Mouse (Mus musculus) liver, embryonic 16.5 days (tissue): Measurements from ENCODE around the gene Col3a1. TPM values are rescaled to one million over a fixed set of nuclear protein-coding genes. Genes with fewer than 3 reads are reported as not detected.

Source experiments
- ATAC-seq: fragments of 200-750 bp; cut with Nextera tagmentation; 2 replicates; pipeline ENCODE4 v1.8.0; 2017; ENCODE audit warnings: low read depth, mild to moderate bottlenecking, moderate number of reproducible peaks, moderate library complexity
- H3K27ac ChIP-seq: fragments of 300-500 bp; sonication (generic); 2 replicates; pipeline ENCODE4 v1.5.1; 2014; ENCODE audit warnings: mild to moderate bottlenecking, low read length
- H3K27me3 ChIP-seq: fragments of 300-500 bp; sonication (generic); 2 replicates; pipeline ENCODE4 v1.6.1; 2014; ENCODE audit warnings: low read depth, low read length, mixed read lengths; ENCODE audit not compliant: control insufficient read depth, insufficient read depth
- H3K36me3 ChIP-seq: fragments of 300-500 bp; sonication (generic); 2 replicates; pipeline ENCODE4 v1.6.1; 2014; ENCODE audit warnings: mild to moderate bottlenecking; ENCODE audit not compliant: control insufficient read depth, insufficient read depth
- H3K4me1 ChIP-seq: fragments of 300-500 bp; sonication (generic); 2 replicates; pipeline ENCODE4 v1.6.1; 2014; ENCODE audit warnings: low read depth, low read length, mixed read lengths; ENCODE audit not compliant: control insufficient read depth
- H3K4me2 ChIP-seq: fragments of 300-500 bp; sonication (generic); 2 replicates; pipeline ENCODE4 v1.6.1; 2014; ENCODE audit warnings: low read depth, low read length, mixed read lengths
- H3K4me3 ChIP-seq: fragments of 300-500 bp; sonication (generic); 2 replicates; pipeline ENCODE4 v1.5.1; 2014; ENCODE audit warnings: low read depth, mild to moderate bottlenecking, low read length
- H3K9ac ChIP-seq: fragments of 300-500 bp; sonication (generic); 2 replicates; pipeline ENCODE4 v1.6.1; 2014; ENCODE audit warnings: low read depth, low read length
- H3K9me3 ChIP-seq: fragments of 300-500 bp; sonication (generic); replicated peaks from 2 replicates; pipeline ENCODE4 v1.6.1; 2016; ENCODE audit warnings: low read length; ENCODE audit not compliant: control insufficient read depth
- WGBS: fragments of 180-500 bp; shearing (Covaris S2); extraction: QIAGEN DNeasy Blood & Tissue Kit; methylation state at CpG from one replicate; pipeline ENCODE4 v1.1.7; 2014; ENCODE audit not compliant: insufficient replicate concordance; 5-methylcytosine and 5-hydroxymethylcytosine counted together
- polyA plus RNA-seq: library from polyadenylated mRNA; unstranded; fragments of >200 nt; fragmentation: Nextera tagmentation; extraction: Ambion mirVana; gene quantifications from 2 replicates; pipeline ENCODE4 v1.2.1, GENCODE M21; 2015

Col3a1 gene
- polyA plus RNA-seq, 1 experiment from 2014 or later, result 123 TPM

DNA sequence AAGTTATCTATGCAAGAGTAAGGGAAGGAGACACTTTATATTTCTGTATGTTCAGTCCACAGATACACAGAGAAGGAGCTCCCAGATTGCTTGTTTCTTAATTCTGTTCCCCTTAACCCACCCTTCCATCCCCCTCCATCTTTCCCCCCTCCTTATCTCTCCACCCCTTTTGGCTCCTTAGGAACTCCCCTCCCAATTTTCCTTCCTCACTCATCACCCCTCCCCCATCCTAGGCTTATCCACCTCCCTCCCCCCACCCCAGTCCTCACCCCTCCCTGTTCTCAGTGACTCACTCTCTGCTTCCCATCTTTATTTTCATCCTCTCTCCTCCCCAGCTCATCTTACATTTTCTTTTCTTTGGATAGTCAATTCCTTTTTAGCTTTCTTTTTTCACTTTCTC, 1.5 kb downstream of the Col3a1 start:
- Histone ChIP-seq H3K4me3 (no peak overlapping the region), H3K9me3 (no peaks in the 10 kb centered on the region), H3K4me2 (no peak overlapping the region), H3K4me1 (no peaks in the 10 kb centered on the region), H3K9ac (no peak overlapping the region), H3K36me3 (no peaks in the 10 kb centered on the region), H3K27me3 (no peaks in the 10 kb centered on the region), H3K27ac (no peak overlapping the region)
- ATAC-seq, result no peak

DNA sequence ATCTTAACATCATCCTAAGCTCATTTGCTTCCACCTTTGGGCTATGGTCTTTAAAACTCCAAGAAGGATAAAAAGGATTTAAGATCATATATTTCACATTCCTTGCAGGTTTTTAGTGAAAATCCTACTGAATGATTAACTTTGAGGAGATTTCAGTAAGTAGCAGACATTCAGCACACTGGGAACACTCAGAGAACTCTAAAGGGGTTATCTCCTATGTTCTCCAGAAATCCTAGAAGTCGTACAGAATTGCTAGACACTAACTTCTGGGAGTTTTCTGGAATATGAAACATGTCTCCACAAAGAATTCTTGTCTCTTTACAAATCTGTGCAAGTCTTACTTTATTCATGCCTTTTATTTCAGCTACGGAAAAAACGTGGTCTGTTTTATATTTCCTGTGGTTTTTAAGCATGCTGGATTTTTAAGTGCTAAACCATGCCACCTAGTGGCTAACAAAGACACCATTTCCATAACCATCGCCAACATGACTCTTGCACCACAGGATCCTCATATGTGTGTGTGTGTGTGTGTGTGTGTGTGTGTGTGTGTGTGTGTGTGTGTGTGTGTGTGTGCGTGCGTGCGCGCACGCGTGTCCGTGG, 2.5 kb downstream of the Col3a1 start:
- Histone ChIP-seq H3K36me3 (no peaks in the 10 kb centered on the region), H3K27ac (no peak overlapping the region), H3K9ac (no peak overlapping the region), H3K4me1 (no peaks in the 10 kb centered on the region), H3K27me3 (no peaks in the 10 kb centered on the region), H3K4me2 (no peak overlapping the region), H3K9me3 (no peaks in the 10 kb centered on the region), H3K4me3 (no peak overlapping the region)
- WGBS, result 7% methylated on average over 4 of the region's 11 CpGs
- no peak for ATAC-seq

DNA sequence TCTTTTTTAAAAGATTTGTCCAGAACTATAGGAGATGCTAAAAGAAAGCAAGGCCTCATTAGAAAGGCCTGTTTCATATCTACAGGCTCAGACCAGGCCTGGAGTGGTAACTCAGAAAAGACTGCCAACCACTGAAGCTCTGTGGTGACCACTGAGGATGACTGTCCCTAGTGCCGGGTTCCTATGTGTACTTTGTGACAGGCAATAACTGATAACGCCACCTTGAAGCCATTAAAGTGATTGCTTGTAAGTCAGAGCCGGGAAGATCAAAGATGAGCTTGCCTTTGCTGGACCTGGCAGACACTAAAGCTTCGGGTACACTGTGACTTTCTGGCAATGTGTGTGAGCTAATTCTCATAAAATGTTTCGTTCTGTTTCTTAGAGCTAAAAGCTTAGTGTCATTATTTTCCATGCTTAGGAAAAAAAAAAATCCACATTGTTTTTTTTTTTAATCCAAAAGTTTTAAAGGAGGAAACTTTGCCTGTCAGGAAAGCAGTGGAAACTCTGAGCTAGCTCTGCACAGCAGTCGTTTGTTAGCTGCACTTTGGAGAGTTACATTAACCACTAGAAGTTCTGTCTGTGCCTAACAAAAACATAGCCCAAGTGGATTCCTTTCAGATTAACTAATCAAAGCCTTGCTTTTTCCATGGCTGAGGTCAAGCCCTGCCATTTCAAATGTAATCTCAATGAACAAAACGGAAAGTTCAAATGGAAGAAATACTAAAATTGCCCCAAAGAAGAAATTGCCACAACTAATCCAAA, 4.6 kb downstream of the Col3a1 start:
- Histone ChIP-seq H3K27me3 (no peaks in the 10 kb centered on the region), H3K4me2 (no peak overlapping the region), H3K9ac (no peak overlapping the region), H3K36me3 (no peaks in the 10 kb centered on the region), H3K4me3 (no peak overlapping the region), H3K27ac (no peak overlapping the region), H3K9me3 (no peaks in the 10 kb centered on the region), H3K4me1 (no peaks in the 10 kb centered on the region)
- ATAC-seq, result no peak
- 26% methylated on average over 7 of the region's 7 CpGs for WGBS

DNA sequence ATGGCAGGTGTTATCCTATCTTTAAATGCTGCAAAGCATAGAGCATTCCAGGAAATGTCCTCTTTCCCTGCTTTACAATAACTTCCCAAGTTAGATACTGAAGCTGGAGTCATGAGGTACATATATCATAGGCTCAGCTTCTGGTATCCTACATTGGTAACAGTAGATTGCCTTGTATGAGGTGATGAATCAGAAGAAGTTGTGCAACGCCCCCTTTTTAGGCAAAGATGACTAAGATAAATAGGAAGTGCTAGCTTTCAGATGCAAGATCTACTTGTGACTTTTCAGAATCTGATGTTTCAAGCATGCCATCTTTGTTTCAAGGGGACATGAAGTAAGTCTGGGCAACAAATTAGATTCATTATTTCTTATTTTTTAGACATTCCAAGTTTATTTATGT, 6.9 kb downstream of the Col3a1 start:
- Histone ChIP-seq H3K4me3 (no peak overlapping the region), H3K27ac (no peak overlapping the region), H3K27me3 (no peaks in the 10 kb centered on the region), H3K9me3 (no peaks in the 10 kb centered on the region), H3K4me1 (no peaks in the 10 kb centered on the region), H3K4me2 (no peak overlapping the region), H3K9ac (no peak overlapping the region), H3K36me3 (no peaks in the 10 kb centered on the region)
- no peak for ATAC-seq
- WGBS, result 36% methylated on average over 1 of the region's 1 CpGs

DNA sequence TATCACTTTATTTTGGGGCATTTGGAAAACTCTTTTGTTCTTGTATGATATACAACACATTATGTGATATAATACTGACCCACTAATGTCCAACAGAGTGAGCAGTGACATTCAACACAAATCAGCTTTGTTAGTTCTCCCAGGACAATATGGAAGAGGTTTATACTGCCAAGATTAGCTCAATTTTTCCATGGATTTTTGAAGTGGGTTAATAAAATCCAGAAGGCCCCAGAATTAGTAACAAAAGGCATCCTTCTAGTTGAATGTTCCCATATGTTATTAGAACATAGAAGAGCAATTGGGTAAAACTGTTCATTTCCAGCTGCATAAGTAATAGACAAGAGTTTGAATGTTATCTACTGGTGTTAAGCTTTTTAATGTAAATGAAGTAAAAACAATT, 9.5 kb downstream of the Col3a1 start:
- H3K4me1 ChIP-seq, result no peaks in the 10 kb centered on the region
- ATAC-seq, result no peak
- no peaks in the 10 kb centered on the region for H3K9me3 ChIP-seq
- H3K9ac ChIP-seq, result no peak overlapping the region
- no peak overlapping the region for H3K27ac ChIP-seq
- no peak overlapping the region for H3K4me3 ChIP-seq
- H3K36me3 ChIP-seq, result no peaks in the 10 kb centered on the region
- no peaks in the 10 kb centered on the region for H3K27me3 ChIP-seq
- no peak overlapping the region for H3K4me2 ChIP-seq

DNA sequence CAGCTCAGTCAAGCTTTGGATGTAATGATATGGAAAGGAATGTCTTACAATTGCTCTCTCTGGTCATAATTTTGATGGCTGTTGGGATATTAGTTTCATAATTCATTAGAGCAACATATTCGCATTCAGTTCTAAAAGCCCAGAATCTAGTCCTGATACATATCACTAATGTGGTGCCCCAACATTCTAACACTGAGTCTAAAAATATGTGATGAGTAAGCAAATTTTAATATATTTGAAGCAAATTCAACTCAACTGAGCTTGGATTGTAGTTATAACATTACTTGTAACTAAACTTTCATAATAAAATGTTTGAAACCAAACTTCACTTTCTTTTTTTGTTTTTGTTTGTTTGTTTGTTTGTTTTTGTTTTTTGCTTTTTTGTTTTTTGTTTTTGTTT, 17.8 kb downstream of the Col3a1 start:
- Histone ChIP-seq H3K27me3 (no peaks in the 10 kb centered on the region), H3K36me3 (no peaks in the 10 kb centered on the region), H3K9ac (no peak overlapping the region), H3K4me1 (no peaks in the 10 kb centered on the region), H3K4me2 (no peak overlapping the region), H3K27ac (no peak overlapping the region), H3K4me3 (no peak overlapping the region), H3K9me3 (no peaks in the 10 kb centered on the region)
- ATAC-seq, result no peak
- 78% methylated on average over 1 of the region's 1 CpGs for WGBS

- no peak overlapping the region for H3K4me3 ChIP-seq
- H3K9ac ChIP-seq, result no peak overlapping the region
- no peak for ATAC-seq
- no peak overlapping the region for H3K4me2 ChIP-seq
- H3K27me3 ChIP-seq, result no peaks in the 10 kb centered on the region
- 46% methylated on average over 4 of the region's 4 CpGs for WGBS
- no peaks in the 10 kb centered on the region for H3K9me3 ChIP-seq
- H3K4me1 ChIP-seq, result no peaks in the 10 kb centered on the region
- no peaks in the 10 kb centered on the region for H3K36me3 ChIP-seq
- no peak overlapping the region for H3K27ac ChIP-seq
Measured at GRCm38 (mm10) chr1:45355944-45356343, 44.6 kb downstream of the Col3a1 start.

- Histone ChIP-seq H3K4me1 (no peaks in the 10 kb centered on the region), H3K9ac (no peak overlapping the region), H3K27ac (no peak overlapping the region), H3K4me3 (no peak overlapping the region), H3K4me2 (no peak overlapping the region), H3K36me3 (no peaks in the 10 kb centered on the region), H3K9me3 (no peaks in the 10 kb centered on the region), H3K27me3 (no peaks in the 10 kb centered on the region)
- WGBS, result 62% methylated on average over 1 of the region's 1 CpGs
- ATAC-seq, result no peak
Measured at GRCm38 (mm10) chr1:45358020-45358419, 46.7 kb downstream of the Col3a1 start.

DNA sequence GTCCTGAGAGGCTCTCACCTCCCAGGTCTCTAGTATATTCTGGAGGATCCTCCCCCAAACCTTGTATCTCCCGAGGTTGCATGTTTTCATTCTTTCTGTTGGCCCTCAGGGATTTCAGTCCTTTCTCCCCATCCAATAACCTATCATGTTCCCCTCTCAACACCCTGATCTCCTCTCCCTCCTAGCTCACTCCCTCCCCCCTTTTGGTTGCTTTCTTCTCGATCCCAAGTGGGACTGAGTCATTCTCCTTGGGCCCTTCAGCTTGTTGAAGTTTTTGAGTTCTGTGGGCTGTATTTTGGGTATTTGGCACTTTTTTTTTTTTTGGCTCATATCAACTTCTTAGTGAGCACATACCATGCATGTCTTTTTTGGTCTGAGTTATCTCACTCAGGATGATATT, 47.8 kb downstream of the Col3a1 start:
- 33% methylated on average over 2 of the region's 2 CpGs for WGBS
- no peaks in the 10 kb centered on the region for H3K9me3 ChIP-seq
- H3K4me2 ChIP-seq, result no peak overlapping the region
- no peak overlapping the region for H3K4me3 ChIP-seq
- H3K4me1 ChIP-seq, result no peaks in the 10 kb centered on the region
- H3K27me3 ChIP-seq, result no peaks in the 10 kb centered on the region
- ATAC-seq, result no peak
- no peak overlapping the region for H3K9ac ChIP-seq
- H3K36me3 ChIP-seq, result no peaks in the 10 kb centered on the region
- H3K27ac ChIP-seq, result no peak overlapping the region
